Mouse (Mus musculus) thymus, adult 2 months (tissue): ENCODE data around the gene Gm49380.

Source experiments
- CTCF ChIP-seq: fragments of 200-500 bp; IDR thresholded peaks from 2 replicates; pipeline ENCODE4 v1.5.1; 2012; ENCODE audit warnings: mild to moderate bottlenecking, control low read depth, low read length, moderate library complexity, borderline replicate concordance; ENCODE audit not compliant: control insufficient read depth, poor library complexity, insufficient read depth; ENCODE audit errors: extremely low read depth
- POLR2A ChIP-seq: fragments of 200-500 bp; IDR thresholded peaks from 2 replicates; pipeline ENCODE4 v1.6.1; 2012; ENCODE audit warnings: mild to moderate bottlenecking, low read length, control low read depth, moderate library complexity; ENCODE audit not compliant: control insufficient read depth, poor library complexity, insufficient read depth; ENCODE audit errors: extremely low read depth

DNA sequence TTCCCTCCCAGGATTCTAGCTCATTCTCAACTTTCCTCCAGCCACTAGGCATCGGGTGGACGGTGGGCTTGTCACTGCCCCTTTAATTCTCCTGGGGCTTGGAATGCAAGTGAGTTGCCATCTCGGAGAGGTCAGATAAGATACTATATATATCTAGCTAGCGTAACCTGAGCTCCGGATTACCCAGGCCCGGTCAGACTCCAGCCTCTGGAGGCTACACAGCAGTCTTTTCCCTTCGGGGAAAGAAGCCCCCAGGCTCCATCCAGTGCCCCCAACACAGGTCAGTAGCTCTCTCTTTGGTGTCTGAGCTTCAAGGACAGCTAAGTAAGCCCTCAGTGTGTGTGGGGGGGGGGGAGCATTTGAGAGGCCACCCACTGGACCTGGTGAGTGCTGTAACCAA is 44.0 kb downstream of the Gm49380 start:
- TF ChIP-seq CTCF (no peak), POLR2A (no peak)
